Mouse (Mus musculus) lung, postnatal 14 days (tissue): ENCODE measurements around the gene Hrh2.

Experiments
- DNase-seq: peaks from one replicate; pipeline ENCODE4 v3.0.0; 2021

Hrh2 gene

DNA sequence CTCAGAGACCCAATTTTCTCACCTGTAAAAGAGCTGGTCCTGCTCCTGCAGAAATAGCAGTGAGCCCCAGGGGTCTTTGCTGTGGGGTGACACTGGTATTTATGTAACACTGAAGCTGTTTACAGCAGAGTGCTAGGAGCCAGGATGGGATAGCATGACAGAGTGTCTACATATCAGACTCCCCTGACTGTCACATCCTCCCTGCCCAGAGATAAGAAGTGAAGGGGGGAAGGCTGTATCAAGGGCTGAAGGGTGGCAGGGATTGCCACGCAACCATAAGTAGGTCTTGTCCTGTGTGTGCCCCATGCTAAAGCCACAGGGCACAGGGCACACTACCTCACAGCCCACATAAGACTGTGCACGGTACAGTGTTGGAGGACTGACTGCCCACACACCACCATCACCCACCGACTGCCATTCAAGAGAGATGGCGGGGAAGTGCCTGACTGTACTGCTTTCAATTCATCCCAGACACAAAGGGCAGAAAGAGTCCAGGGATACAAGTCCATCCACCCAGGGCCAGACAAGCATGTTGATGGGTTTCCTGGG is 29.8 kb downstream of the Hrh2 start:
- no peak for DNase-seq

DNA sequence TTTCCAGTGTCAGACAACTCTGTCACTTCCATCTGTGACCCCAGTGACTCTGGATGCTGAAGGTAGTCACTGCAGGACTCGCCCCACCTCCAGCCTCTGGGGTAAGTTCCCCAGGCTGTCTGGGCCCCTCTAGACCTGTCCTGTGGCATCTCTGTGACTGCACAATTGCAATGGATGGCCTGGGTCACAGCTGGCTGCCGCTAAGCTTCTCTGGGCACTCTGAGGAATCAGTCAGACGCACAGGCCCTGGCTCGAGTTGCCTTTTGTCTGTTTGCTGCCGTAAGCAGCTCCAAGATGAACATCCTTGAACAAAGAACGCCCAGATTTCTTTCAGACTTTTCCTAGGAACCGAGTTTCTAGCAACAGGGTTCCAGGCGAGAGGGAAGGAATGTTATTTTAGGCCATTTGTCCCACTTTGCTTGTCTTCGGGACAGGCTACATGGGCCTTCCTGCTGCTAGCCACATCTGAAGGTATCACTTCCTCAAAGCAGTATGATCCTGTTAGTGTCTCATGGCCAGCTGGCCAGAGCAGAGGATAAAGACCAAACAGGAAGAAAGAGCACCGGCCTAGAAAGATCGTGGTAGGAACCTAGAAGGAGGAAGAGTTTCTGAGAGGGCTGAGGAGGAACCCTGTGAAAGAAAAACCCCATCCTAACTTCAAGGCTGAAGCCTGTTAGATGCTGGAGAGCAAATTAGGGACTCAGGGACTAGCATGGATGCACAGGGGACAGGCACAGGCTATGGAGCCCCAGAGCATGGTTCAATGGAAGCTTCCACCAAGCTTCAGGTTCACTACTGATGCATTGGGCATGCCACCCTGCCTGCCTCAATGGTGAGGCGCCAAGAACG is 31.2 kb downstream of the Hrh2 start:
- no peak for DNase-seq

DNA sequence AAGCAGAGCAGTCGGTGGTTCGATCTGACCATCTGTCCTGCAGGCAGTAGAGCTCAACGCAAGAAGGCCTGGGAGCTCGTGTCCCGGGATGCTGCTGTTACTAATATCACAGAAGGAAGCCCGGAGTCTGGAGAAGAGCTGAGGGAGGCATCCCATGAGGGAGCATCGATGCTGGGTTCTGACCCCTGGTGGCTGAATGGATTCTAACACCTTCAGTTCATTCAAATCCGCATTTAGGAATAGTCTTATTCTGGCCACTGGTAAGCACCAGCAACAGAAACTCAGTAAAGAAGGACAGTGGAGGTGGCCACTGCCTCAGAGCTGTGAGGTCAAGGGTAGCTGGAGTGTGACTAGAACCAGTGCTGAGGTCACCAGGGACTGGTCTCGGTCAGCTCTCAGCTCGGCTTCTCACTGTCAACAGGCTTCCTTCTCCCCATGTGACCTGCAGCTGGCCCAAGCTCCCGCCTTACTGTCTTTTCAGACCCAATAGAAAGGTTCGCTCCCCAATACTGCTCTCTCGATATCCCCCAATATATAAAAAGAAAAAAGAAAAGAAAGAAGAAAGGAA is 36.1 kb downstream of the Hrh2 start:
- peak; percentile 62 for DNase-seq

DNA sequence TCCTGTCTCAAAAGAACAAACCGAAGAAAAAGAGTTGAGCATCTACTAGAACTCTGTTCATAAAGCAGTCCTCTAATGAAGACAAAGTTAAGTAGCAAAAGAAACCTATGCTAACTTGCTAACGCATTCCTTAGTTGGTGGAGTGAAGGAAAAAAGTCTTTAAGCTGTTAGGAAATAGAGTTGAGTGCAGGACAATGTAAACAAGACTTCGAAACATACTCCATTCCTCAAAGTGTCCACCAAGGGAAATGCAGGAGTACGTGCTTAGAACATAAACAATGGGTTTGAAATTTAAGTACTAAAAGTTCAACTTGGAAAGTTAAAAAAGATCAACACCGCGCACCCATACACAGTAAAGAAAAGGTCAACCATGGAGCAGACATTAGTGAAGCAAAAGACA is 38.2 kb downstream of the Hrh2 start:
- no peak for DNase-seq

DNA sequence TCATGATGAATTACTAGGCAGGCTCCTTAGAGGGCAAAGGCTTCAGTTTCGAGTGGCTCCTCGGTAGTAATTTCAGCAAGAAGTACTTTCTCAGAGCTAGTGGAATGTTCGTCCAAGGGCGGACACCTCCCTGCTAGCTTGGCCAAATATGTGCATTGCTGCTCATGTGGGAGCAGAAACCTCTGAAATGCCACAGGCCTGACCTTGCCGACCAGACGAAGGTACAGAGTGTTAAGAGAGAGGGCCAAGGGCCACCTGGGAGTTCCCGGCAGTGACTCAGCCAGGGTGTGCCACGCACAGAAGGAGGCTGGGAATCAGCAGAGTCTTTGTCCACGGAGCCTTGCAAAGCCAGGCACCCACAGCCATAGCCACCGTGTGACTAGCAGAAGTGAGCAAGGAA is 39.9 kb downstream of the Hrh2 start:
- DNase-seq, result peak; percentile 40

DNA sequence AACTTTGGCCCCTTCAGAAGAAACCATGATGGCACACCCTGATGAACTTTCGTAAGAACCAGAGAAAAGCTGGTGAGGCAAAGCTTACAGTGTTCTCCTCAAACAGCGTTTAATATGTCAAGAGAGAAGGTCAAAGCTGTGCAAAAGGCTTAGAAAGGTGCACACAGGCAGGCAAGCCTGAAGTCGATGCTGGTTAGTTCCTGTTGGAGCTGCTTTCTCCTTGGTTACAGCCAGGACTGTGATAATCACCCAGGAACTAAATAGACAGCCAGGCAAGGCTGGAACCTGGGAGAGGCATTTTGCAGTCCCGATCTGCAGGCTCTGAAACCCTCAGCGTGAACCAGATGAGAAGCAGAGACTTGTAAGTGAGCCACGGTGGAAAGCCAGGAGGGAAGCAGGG is 45.6 kb downstream of the Hrh2 start:
- no peak for DNase-seq

DNA sequence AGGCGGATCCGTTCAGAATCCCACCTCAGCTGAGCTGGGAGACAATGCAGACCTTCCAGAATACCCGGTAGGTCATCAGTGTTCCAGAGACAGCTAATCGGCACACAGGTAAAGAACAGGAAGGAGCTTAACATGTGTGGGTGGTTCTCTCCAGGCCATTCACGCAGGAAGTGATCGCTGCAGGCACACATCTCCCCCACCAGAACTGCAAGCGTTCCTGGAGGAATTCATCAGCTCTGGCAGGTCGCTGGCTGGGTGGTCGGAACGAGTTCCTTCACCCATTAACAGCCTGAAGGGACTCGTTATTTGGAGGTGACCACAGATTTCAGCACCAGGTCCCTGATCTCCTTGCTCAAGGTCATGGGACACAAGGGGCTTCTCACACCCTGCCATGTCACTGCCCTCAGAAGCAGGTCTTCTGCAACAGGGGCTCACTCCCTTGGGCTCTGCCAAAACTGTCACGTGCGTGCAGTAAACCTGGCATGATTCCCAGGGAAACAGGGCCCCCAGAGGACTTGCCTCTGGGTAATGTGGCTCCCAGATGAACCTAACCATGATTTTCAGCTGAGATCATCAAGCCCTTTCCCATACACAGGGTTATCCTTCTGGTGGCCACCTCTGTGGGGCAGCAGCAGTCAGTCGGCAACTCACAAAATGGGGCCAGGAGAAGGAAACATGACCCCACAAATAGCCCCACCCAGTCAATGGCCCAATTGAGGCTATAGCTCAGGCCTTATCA is 46.8 kb downstream of the Hrh2 start:
- no peak for DNase-seq

DNA sequence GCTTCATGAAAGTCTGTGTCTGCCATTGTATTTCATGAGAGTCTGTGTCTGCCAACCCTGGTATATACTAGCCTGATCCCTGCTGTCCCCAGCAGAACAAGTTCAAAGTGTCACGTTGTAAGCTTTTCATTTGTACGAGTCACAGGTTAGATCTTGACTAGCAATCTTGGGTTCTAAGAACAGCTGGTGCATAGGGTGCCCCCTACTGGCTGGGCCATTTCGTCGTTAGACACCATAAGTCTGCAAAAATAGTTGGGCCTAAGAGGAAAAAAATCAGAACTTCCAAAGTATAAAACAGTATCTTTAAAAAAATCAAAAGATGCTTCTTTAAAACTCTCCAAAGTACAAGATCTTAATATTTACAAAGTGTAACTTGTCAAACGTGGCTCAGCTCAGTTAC is 50.5 kb downstream of the Hrh2 start:
- peak; percentile 58 for DNase-seq

DNA sequence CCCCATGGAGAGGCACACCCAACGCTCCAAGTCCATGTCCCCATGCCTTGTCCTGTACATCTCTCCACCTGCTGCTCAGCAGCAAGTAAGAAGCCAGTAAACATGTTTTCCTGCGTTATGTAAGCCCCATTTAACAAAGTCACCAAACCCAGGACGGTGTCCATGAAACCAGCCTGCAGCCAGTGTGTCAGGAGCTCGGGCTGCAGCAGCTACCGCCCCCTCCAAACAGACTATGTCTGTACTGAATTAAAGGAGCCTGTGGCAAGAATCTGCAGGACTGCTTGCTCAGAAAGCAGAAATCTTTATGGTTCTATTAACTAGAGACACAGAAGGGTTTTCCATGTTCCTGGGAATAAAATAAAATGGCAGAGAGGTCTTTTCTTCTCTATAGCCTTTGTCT is 53.3 kb downstream of the Hrh2 start:
- no peak for DNase-seq

DNA sequence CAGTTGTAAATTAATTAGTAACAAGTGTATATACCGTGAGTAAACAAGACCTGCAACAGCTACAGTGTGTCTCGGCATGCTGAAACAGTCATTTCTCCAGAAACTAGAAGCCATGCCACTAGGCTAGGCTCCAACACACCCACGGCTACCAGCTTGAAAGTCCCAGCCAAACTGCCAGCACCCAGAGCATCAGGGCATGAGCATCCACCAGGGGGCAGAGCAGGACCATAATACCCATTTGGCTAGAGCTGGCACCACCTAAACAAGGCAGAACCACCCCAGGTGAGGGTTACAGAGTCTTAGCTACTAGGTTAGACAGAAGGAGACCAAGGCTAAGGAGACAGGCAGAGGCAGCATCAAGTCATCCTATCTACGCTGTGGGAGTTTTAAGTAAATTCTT is 55.6 kb downstream of the Hrh2 start:
- DNase-seq, result peak; percentile 83

DNA sequence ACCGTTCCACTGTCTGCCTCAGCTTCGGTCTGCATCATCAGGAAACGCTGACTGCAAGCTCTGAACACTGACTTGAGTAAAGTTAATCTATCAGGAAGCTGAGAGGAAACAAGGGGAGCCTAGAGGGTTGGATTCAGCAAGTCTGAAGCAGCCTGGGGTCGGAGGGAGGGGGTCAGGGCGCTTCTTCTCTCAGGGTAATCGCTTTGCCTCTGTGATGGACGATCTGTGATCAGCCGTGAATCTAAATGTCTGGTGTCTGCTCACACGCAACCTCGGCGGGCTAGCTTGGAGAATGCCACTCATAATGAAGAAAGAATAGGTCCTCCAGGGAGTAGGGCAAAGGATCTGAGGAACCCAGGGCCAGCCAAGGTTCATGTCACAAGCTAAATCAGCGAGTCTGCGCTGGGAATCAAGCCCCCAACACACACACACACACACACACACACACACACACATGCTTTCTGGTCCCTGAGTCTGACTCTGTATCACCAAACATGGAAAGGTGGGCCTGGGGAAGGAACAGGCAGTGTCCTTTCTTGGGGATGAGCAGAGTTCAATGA is 56.6 kb downstream of the Hrh2 start:
- no peak for DNase-seq

DNA sequence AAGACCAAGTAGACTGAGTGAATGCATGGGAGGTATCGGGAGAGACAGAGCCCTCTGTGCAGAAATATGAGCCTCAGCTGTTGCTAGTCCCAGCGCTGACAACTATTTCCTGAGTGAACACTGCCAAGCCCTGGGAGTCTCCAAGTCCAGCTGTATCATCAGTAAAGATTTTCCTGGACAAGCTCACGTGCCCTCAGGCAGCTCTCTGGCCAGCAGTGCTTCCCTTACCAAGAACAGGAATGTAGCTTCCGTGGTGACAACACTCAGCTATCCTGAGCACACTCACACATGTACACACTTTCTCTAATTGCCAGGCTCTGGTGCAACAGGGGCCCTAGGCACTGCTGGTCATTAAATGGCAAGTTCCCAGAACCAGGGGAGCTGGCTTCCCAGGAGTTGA is 57.1 kb downstream of the Hrh2 start:
- peak; percentile 27 for DNase-seq

DNA sequence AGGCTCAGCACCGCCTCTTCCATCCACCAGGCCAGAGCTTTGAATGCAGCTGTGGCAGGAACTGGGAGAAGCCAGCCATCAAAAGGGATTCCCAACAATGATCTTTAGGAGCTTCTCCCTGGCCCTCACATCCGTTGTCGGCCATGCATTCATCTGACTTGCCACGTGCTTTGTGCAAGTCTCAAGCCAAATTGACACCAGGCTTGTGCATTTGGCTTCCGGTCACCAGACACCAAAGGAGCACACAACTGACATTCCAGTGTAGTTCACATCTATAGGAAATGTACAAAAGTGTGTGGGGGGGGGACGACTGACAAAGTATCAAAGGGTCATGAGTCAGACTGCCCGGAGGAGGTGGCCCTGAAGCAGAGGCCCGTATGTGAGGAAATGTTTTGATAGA is 58.4 kb downstream of the Hrh2 start:
- no peak for DNase-seq

DNA sequence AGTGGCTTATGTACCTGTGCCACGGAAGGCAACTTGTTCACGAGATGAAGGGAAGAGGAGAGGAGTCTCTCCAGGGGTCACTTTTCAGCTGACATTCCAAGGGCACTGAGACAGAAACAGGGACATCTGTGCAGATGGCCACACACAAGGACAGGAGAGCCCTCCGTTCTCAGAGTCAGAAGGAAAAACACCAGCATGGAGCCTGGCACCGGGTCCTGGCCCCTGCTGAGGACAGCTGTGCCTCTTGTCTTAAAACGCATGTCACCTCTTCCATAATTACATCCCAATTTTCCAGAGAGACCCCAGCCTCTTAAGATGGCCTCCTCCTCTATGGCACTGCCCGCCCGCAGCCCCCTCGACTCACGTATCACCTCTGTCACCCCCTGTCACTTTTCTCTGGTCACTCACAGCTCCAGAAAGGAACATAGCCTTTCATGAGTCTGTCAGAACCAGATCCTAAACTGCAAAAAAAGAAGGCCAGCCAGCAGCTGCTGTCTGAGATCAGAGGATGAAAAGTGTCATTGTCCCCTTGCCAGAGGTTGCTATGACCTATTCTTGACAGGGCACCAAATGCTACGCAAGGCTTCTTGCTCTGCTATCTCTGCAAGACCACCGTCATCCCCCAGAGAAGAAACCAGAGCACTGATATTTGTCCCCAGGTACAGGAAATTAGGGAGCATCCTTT is 59.8 kb downstream of the Hrh2 start:
- no peak for DNase-seq

DNA sequence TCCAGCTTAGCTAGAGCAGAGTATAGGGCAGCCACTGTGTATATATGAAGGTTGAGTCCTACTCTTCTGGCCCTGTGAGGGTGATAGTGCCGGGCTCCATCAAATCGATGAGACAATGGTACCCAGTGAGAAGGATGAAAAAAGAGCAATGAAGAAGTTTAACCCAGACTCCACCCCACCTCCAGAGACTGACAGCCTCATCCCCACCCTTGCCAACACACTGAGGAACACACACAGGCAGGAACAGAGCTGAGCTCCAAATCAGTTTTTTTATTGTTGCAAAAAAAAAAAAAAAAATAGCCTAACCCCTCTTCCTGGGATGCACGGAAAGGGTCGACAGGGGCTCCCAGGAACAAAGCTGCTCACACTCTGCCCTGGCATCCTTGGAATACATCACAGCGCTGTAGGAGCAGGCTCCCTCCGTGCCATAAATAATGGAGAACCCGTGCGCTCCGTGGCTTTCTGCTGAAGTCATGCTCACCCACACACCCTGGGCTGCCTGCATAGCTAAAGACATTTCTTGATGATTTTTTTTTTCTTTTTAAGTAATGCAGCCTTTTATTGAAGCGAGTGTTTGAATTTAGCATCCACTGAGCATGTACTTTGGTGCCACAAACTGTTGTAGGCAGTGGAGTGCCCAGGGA is 65.8 kb downstream of the Hrh2 start:
- no peak for DNase-seq

DNA sequence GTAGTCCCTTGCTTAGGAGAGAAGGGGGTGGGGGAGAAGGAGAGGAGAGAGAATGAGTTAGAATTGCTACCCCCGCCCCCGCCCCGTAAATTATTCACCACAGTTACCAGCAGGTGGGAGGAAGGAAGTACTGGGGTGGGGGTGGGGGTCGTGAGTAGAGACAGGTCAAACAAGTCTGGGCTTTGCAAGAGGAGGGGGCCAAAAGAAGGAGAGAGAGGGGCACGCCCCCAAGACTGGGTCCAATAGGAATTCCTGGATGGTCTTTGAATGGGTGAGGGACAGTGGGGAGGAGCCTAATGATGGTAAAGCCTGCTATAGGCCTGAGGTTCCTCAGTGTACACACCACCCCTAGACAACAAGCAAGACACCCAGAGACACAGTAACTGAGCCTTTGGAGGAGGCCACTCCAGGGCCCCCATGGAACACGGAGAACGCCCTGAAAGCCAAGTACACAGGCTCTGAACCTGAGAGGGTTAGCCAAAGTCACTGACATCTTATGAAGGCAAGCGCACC is 66.4 kb downstream of the Hrh2 start:
- no peak for DNase-seq

DNA sequence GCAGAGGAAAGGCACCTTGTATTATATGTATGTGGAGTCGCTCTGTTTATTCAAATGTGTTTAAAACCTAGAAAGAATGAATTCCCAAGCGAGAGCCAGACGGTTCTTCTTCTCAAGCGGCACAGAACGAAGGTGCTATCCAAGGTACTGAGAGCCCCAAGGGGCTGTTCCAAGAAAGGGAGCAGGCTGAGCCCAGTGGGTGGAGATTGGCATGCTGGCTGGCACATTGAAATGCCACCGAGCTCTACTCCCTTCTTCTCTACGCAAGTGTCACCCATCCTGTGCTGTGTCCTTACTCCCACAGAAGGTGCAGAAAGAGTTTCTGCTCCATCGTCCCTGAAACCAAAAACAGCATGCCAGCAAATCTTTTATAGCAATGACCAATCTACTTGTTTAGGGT is 68.4 kb downstream of the Hrh2 start:
- DNase-seq, result no peak

DNA sequence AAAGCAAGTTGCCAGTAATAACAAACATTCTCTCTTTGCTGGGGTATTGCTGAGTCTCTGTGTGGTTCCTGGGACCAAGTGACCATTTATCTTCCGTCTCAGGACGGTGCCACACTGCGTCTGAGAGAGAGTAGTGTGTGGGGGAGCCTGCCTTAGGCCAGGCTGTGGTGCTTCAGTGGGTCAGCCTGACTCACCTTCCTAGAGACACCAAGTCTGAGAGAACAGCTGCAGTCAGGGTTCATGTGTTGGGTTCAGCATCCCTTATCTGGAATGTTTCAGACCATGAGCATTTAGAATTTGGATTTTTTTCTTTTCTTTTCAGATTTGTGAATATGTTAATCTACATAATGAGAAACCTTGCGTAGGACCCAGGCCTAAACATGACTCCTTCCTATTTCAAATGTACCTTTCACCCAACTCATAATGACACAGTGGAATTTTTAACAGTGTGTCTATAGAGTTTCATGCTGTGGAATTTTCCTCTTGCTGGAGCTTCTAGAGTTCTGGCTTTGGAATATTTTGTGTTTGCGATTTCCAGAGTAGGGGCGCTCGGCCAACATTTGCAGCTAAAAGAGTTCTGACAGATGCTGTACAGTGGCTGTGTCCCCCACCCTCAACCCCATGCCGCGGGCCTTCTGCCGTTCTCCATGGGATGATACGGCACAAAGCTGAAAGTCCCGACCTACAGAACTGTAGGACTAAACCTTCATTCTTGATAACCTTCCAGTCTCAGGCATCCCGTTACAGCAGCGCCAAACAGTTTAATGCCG is 71.0 kb downstream of the Hrh2 start:
- no peak for DNase-seq

DNA sequence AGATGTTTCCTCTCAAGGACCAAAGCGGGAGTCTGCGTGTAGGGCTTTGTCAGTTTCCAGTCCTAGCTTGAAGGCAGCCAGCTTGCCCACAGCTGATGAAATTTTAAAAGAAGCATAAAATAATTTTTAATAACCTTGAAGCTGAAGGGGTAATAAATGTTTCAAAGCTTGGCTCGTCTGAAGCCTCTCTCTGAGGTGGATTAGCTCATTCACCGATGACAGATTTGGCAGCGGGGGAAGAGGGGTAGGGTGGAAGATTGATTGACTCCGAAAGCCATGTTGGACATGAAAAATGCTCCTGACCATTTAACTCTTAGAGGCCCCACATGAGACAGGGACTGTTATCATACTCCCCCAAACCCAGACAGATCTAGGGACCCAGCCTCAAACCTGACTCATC is 71.7 kb downstream of the Hrh2 start:
- no peak for DNase-seq

DNA sequence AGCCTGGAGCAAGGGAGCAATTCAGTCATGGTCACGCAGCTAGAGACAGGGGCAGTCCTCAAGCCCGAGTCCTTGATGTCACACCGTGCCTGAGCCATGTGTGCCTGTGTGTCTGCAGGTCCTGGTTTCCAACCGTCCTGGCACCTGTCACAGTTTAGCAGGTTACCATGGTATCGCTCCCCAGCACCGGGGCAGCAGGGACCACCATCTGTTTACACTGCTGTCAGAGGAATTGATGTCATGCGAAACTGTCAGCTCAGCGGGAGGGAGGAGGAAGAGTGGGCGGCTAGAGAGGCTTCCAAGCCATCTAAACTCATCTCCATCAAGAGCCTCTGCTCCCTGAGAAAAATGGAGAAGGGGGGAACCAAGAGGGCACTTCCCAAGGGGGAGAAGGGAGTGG is 74.5 kb downstream of the Hrh2 start:
- no peak for DNase-seq

DNA sequence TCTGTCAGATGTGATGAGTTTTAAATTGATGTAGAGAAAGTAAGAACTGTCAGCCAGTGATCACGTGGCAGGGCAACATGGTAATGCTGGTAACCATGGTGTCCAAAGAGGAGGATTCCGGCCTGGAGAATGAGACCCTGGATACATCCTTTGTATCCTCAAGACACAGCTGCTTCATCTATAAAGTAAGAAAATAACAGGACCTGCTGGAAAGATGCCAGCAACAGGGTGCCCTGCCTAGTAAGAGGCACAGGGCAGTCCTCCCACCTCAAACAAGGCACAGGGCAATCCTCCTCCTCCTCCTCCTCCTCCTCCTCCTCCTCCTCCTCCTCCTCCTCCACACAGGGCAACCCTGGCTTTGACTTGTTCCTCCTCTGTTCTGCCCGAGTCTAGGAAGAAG is 77.2 kb downstream of the Hrh2 start:
- no peak for DNase-seq
